In genomic region chr11:44480246-44480645, GRCm38 (mm10) we compare ENCODE assay signal across 20 mouse cellular contexts.
"Had no signal": no experiment of that assay in that cellular context is flagged by ENCODE, and none has a peak within 500 bp of the region (broad histone marks: within the 10 kb centered on the region; RNA-seq: fewer than 3 reads in every experiment).

No protein-coding gene starts in this region.

- H3K27ac ChIP-seq: kidney, embryonic 15.5 days; left cerebral cortex, adult 2 months; liver, embryonic 14.5 days; lung, embryonic 15.5 days; midbrain, embryonic 10.5 days; midbrain, embryonic 13.5 days; neural tube, embryonic 13.5 days; stomach, embryonic 15.5 days had no signal

- H3K4me1 ChIP-seq: kidney, embryonic 15.5 days; lung, embryonic 15.5 days; midbrain, embryonic 10.5 days; midbrain, embryonic 13.5 days; neural tube, embryonic 13.5 days; stomach, embryonic 15.5 days had no signal

- H3K27me3 ChIP-seq: kidney, embryonic 15.5 days; lung, embryonic 15.5 days; megakaryocyte, embryonic 14.5 days; midbrain, embryonic 13.5 days; neural tube, embryonic 13.5 days; stomach, embryonic 15.5 days had no signal

- DNase-seq: kidney, adult 11 months; kidney, adult 8-10 months; kidney, postnatal 10 days; kidney, postnatal 36 days; layer of hippocampus, postnatal 36 days; lung, adult 18-20 months; lung, postnatal 10 days; lung, postnatal 36 days; thymus, postnatal 25 days had no signal

- H3K36me3 ChIP-seq: kidney, embryonic 15.5 days; lung, embryonic 15.5 days; midbrain, embryonic 10.5 days; midbrain, embryonic 13.5 days; neural tube, embryonic 13.5 days; stomach, embryonic 15.5 days had no signal

- ATAC-seq: midbrain, embryonic 13.5 days; midbrain, embryonic 16.5 days had no signal

- H3K4me3 ChIP-seq: kidney, embryonic 15.5 days; left cerebral cortex, adult 2 months; lung, embryonic 15.5 days; megakaryocyte, embryonic 14.5 days; midbrain, embryonic 10.5 days; midbrain, embryonic 13.5 days; myocyte; neural tube, embryonic 13.5 days; stomach, embryonic 15.5 days had no signal
